Mouse (Mus musculus): Measurements from ENCODE around the gene Asz1.

GRCm38 (mm10) chr6:18076986-18077385, 31.9 kb downstream of the Asz1 start:
- no peak for TF ChIP-seq CTCF (IDR thresholded peaks at IDR 0.05; ENCODE audit: extremely low read depth, insufficient read length, insufficient replicate concordance, low read depth, low read length)
- no peak for TF ChIP-seq POLR2A (IDR thresholded peaks at IDR 0.05; ENCODE audit: low read depth, low read length)

All from small intestine, adult 2 months (tissue).